Mouse (Mus musculus) neural tube, embryonic 11.5 days (tissue): ENCODE results near the gene Usp33. TPM values are rescaled to one million over a fixed set of nuclear protein-coding genes. Genes with fewer than 3 reads are reported as not detected.

Experiments used
- ATAC-seq: fragments of 200-750 bp; cut with Nextera tagmentation; 2 replicates; pipeline ENCODE4 v1.8.0; 2017; ENCODE audit warnings: moderate number of reproducible peaks, mild to moderate bottlenecking, moderate TSS enrichment, moderate library complexity; ENCODE audit not compliant: insufficient read depth, low FRiP score, low TSS enrichment
- DNase-seq: peaks from one replicate; pipeline ENCODE4 v3.0.0-alpha.2; 2015; ENCODE audit warnings: low spot score
- H3K27ac ChIP-seq: fragments of 300-500 bp; sonication (generic); 2 replicates; pipeline ENCODE4 v1.5.1; 2014; ENCODE audit warnings: low read depth, mild to moderate bottlenecking, low read length
- H3K27me3 ChIP-seq: fragments of 300-500 bp; sonication (generic); 2 replicates; pipeline ENCODE4 v1.6.1; 2014; ENCODE audit warnings: mild to moderate bottlenecking, low read length, mixed read lengths; ENCODE audit not compliant: control insufficient read depth, insufficient read depth
- H3K36me3 ChIP-seq: fragments of 300-500 bp; sonication (generic); 2 replicates; pipeline ENCODE4 v1.6.1; 2014; ENCODE audit warnings: mild to moderate bottlenecking, low read length, moderate library complexity, mixed read lengths; ENCODE audit not compliant: control insufficient read depth, insufficient read depth
- H3K4me1 ChIP-seq: fragments of 300-500 bp; sonication (generic); 2 replicates; pipeline ENCODE4 v1.6.1; 2014; ENCODE audit warnings: low read length, mixed read lengths; ENCODE audit not compliant: control insufficient read depth, insufficient read depth
- H3K4me2 ChIP-seq: fragments of 300-500 bp; sonication (generic); 2 replicates; pipeline ENCODE4 v1.6.1; 2014; ENCODE audit warnings: low read depth, mild to moderate bottlenecking, moderate library complexity
- H3K4me3 ChIP-seq: fragments of 300-500 bp; sonication (generic); 2 replicates; pipeline ENCODE4 v1.5.1; 2014; ENCODE audit warnings: low read depth, low read length
- H3K9ac ChIP-seq: fragments of 300-500 bp; sonication (generic); 2 replicates; pipeline ENCODE4 v1.6.1; 2014; ENCODE audit warnings: mild to moderate bottlenecking, low read length
- H3K9me3 ChIP-seq: fragments of 300-500 bp; sonication (generic); 2 replicates; pipeline ENCODE4 v1.6.1; 2016; ENCODE audit warnings: low read length; ENCODE audit not compliant: control insufficient read depth
- WGBS: fragments of 180-500 bp; shearing (Covaris S2); extraction: QIAGEN DNeasy Blood & Tissue Kit; methylation state at CpG from one replicate; pipeline ENCODE4 v1.1.7; 2014; 5-methylcytosine and 5-hydroxymethylcytosine counted together
- polyA plus RNA-seq: library from polyadenylated mRNA; unstranded; fragments of >200 nt; fragmentation: Nextera tagmentation; extraction: Ambion mirVana; gene quantifications from 2 replicates; pipeline ENCODE4 v1.2.1, GENCODE M21; 2014

Gene Usp33
- polyA plus RNA-seq, 1 experiment from 2014 or later, result 81.9 TPM

GRCm38 (mm10) chr3:152403827-152404226, 57.5 kb downstream of the Usp33 start:
- 0 out of 2 replicates have a peak, but pooled peaks cover 2% of the 10 kb centered on the region for H3K4me1 ChIP-seq
- no peak overlapping the region for H3K4me2 ChIP-seq
- no peak overlapping the region for H3K27ac ChIP-seq
- H3K4me3 ChIP-seq, result no peak overlapping the region
- ATAC-seq (no peak), DNase-seq (no peak)
- 87% methylated on average over 2 of the region's 2 CpGs for WGBS
- H3K27me3 ChIP-seq, result no peaks in the 10 kb centered on the region
- H3K9ac ChIP-seq, result no peak overlapping the region
- H3K36me3 ChIP-seq, result no peaks in the 10 kb centered on the region
- H3K9me3 ChIP-seq, result no peaks in the 10 kb centered on the region

GRCm38 (mm10) chr3:152405420-152405819, 59.1 kb downstream of the Usp33 start:
- H3K4me3 ChIP-seq, result no peak overlapping the region
- H3K27ac ChIP-seq, result no peak overlapping the region
- no peak overlapping the region for H3K4me2 ChIP-seq
- 0 out of 2 replicates have a peak, but pooled peaks cover 2% of the 10 kb centered on the region for H3K4me1 ChIP-seq
- H3K27me3 ChIP-seq, result no peaks in the 10 kb centered on the region
- H3K36me3 ChIP-seq, result no peaks in the 10 kb centered on the region
- no peak for ATAC-seq
- 96% methylated on average over 7 of the region's 7 CpGs for WGBS
- H3K9me3 ChIP-seq, result no peaks in the 10 kb centered on the region
- no peak overlapping the region for H3K9ac ChIP-seq
- no peak for DNase-seq

GRCm38 (mm10) chr3:152405978-152406640, 59.8 kb downstream of the Usp33 start:
- 0 out of 2 replicates have a peak, but pooled peaks cover 2% of the 10 kb centered on the region for H3K4me1 ChIP-seq
- no peak overlapping the region for H3K4me3 ChIP-seq
- H3K9me3 ChIP-seq, result no peaks in the 10 kb centered on the region
- H3K27me3 ChIP-seq, result no peaks in the 10 kb centered on the region
- ATAC-seq, result no peak
- no peak overlapping the region for H3K4me2 ChIP-seq
- H3K9ac ChIP-seq, result no peak overlapping the region
- no peak for DNase-seq
- 90% methylated on average over 4 of the region's 4 CpGs for WGBS
- H3K36me3 ChIP-seq, result no peaks in the 10 kb centered on the region
- H3K27ac ChIP-seq, result no peak overlapping the region

GRCm38 (mm10) chr3:152410980-152411551, 64.8 kb downstream of the Usp33 start:
- Histone ChIP-seq H3K4me2 (no peak overlapping the region), H3K4me1 (no peaks in the 10 kb centered on the region), H3K27ac (no peak overlapping the region), H3K4me3 (no peak overlapping the region), H3K9me3 (no peaks in the 10 kb centered on the region), H3K36me3 (no peaks in the 10 kb centered on the region), H3K27me3 (no peaks in the 10 kb centered on the region), H3K9ac (no peak overlapping the region)
- no peak for ATAC-seq
- DNase-seq, result no peak
- 87% methylated on average over 7 of the region's 7 CpGs for WGBS

- Histone ChIP-seq H3K9ac (no peak overlapping the region), H3K36me3 (no peaks in the 10 kb centered on the region), H3K4me2 (no peak overlapping the region), H3K27ac (no peak overlapping the region), H3K4me3 (no peak overlapping the region), H3K9me3 (no peaks in the 10 kb centered on the region), H3K4me1 (no peaks in the 10 kb centered on the region), H3K27me3 (no peaks in the 10 kb centered on the region)
- DNase-seq, result no peak
- ATAC-seq, result no peak
- 88% methylated on average over 4 of the region's 4 CpGs for WGBS
Measured at GRCm38 (mm10) chr3:152412362-152412761, 66.1 kb downstream of the Usp33 start.

- Histone ChIP-seq H3K4me1 (no peaks in the 10 kb centered on the region), H3K4me3 (no peak overlapping the region), H3K9me3 (no peaks in the 10 kb centered on the region), H3K27ac (no peak overlapping the region), H3K4me2 (no peak overlapping the region), H3K9ac (no peak overlapping the region), H3K27me3 (no peaks in the 10 kb centered on the region), H3K36me3 (peaks cover 3% of the 10 kb centered on the region; the same call in 1 of the 2 replicates)
- WGBS, result 93% methylated on average over 8 of the region's 8 CpGs
- DNase-seq (no peak), ATAC-seq (no peak)
Measured at GRCm38 (mm10) chr3:152428925-152429324, 82.6 kb downstream of the Usp33 start.

- ATAC-seq (no peak), DNase-seq (no peak)
- Histone ChIP-seq H3K36me3 (peaks cover 3% of the 10 kb centered on the region; the same call in 1 of the 2 replicates), H3K4me1 (no peaks in the 10 kb centered on the region), H3K9ac (no peak overlapping the region), H3K4me3 (no peak overlapping the region), H3K4me2 (no peak overlapping the region), H3K9me3 (no peaks in the 10 kb centered on the region), H3K27ac (no peak overlapping the region), H3K27me3 (no peaks in the 10 kb centered on the region)
- 93% methylated on average over 7 of the region's 7 CpGs for WGBS
Measured at GRCm38 (mm10) chr3:152432677-152433076, 86.4 kb downstream of the Usp33 start.

- no peaks in the 10 kb centered on the region for H3K27me3 ChIP-seq
- no peaks in the 10 kb centered on the region for H3K9me3 ChIP-seq
- DNase-seq (no peak), ATAC-seq (no peak)
- no peak overlapping the region for H3K9ac ChIP-seq
- H3K36me3 ChIP-seq, result no peaks in the 10 kb centered on the region
- H3K4me2 ChIP-seq, result no peak overlapping the region
- H3K4me1 ChIP-seq, result no peaks in the 10 kb centered on the region
- H3K4me3 ChIP-seq, result no peak overlapping the region
- no peak overlapping the region for H3K27ac ChIP-seq
Measured at GRCm38 (mm10) chr3:152435590-152435989, 89.3 kb downstream of the Usp33 start.

- H3K4me2 ChIP-seq, result no peak overlapping the region
- H3K4me1 ChIP-seq, result no peaks in the 10 kb centered on the region
- no peak overlapping the region for H3K9ac ChIP-seq
- H3K27ac ChIP-seq, result no peak overlapping the region
- DNase-seq (no peak), ATAC-seq (no peak)
- no peaks in the 10 kb centered on the region for H3K27me3 ChIP-seq
- H3K4me3 ChIP-seq, result no peak overlapping the region
- H3K36me3 ChIP-seq, result no peaks in the 10 kb centered on the region
- 95% methylated on average over 7 of the region's 7 CpGs for WGBS
- H3K9me3 ChIP-seq, result no peaks in the 10 kb centered on the region
Measured at GRCm38 (mm10) chr3:152438068-152438467, 91.8 kb downstream of the Usp33 start.
